Mouse (Mus musculus) liver, embryonic 11.5 days (tissue): ENCODE data around the gene Sh3rf1. TPM values are rescaled to one million over a fixed set of nuclear protein-coding genes. Genes with fewer than 3 reads are reported as not detected.

Experiments used
- ATAC-seq: fragments of 200-750 bp; cut with Nextera tagmentation; replicated peaks from 2 replicates; pipeline ENCODE4 v1.8.0; 2017; ENCODE audit warnings: moderate number of reproducible peaks, mild to moderate bottlenecking, moderate TSS enrichment, moderate library complexity; ENCODE audit not compliant: low FRiP score
- DNase-seq: peaks from one replicate; pipeline ENCODE4 v3.0.0-alpha.2; 2017; ENCODE audit warnings: low spot score
- H3K27ac ChIP-seq: fragments of 300-500 bp; sonication (generic); 2 replicates; pipeline ENCODE4 v1.5.1; 2014; ENCODE audit warnings: mild to moderate bottlenecking, low read depth, low read length, control low read depth
- H3K27me3 ChIP-seq: fragments of 300-500 bp; sonication (generic); replicated peaks from 2 replicates; pipeline ENCODE4 v1.6.1; 2014; ENCODE audit warnings: low read length, mixed read lengths; ENCODE audit not compliant: control insufficient read depth, insufficient read depth
- H3K36me3 ChIP-seq: fragments of 300-500 bp; sonication (generic); 2 replicates; pipeline ENCODE4 v1.6.1; 2014; ENCODE audit warnings: mild to moderate bottlenecking, low read length, moderate library complexity, mixed read lengths; ENCODE audit not compliant: control insufficient read depth, insufficient read depth
- H3K4me1 ChIP-seq: fragments of 300-500 bp; sonication (generic); replicated peaks from 2 replicates; pipeline ENCODE4 v1.6.1; 2014; ENCODE audit warnings: low read length, mixed read lengths; ENCODE audit not compliant: control insufficient read depth, insufficient read depth
- H3K4me2 ChIP-seq: fragments of 300-500 bp; sonication (generic); 2 replicates; pipeline ENCODE4 v1.6.1; 2014; ENCODE audit warnings: mild to moderate bottlenecking, control low read depth, moderate library complexity
- H3K4me3 ChIP-seq: fragments of 300-500 bp; sonication (generic); 2 replicates; pipeline ENCODE4 v1.5.1; 2014; ENCODE audit warnings: low read depth, low read length, control low read depth
- H3K9ac ChIP-seq: fragments of 300-500 bp; sonication (generic); 2 replicates; pipeline ENCODE4 v1.6.1; 2014; ENCODE audit warnings: low read depth, low read length, control low read depth
- H3K9me3 ChIP-seq: fragments of 300-500 bp; sonication (generic); 2 replicates; pipeline ENCODE4 v1.6.1; 2016; ENCODE audit warnings: low read length, inconsistent platforms, mixed read lengths; ENCODE audit not compliant: control insufficient read depth
- WGBS: fragments of 180-500 bp; shearing (Covaris S2); extraction: QIAGEN DNeasy Blood & Tissue Kit; methylation state at CpG from one replicate; pipeline ENCODE4 v1.1.7; 2014; 5-methylcytosine and 5-hydroxymethylcytosine counted together
- polyA plus RNA-seq: library from polyadenylated mRNA; unstranded; fragments of >200 nt; fragmentation: Nextera tagmentation; extraction: Ambion mirVana; gene quantifications from 2 replicates; pipeline ENCODE4 v1.2.1, GENCODE M21; 2014

Gene Sh3rf1
- polyA plus RNA-seq, 1 experiment from 2014 or later: 6.7 TPM

- DNase-seq: no peak
- Histone ChIP-seq H3K9ac (no peak overlapping the region), H3K4me3 (no peak overlapping the region), H3K27me3 (no peaks in the 10 kb centered on the region), H3K9me3 (no peaks in the 10 kb centered on the region), H3K4me2 (no peak overlapping the region), H3K4me1 (no peaks in the 10 kb centered on the region), H3K36me3 (no peaks in the 10 kb centered on the region), H3K27ac (no peak overlapping the region)
- no peak for ATAC-seq
- WGBS: 68% methylated on average over 3 of the region's 3 CpGs
Observed at GRCm38 (mm10) chr8:61217017-61217416, 6.7 kb upstream of the Sh3rf1 start.

- H3K4me2 ChIP-seq: no peak overlapping the region
- no peak overlapping the region for H3K9ac ChIP-seq
- DNase-seq (no peak), ATAC-seq (no peak)
- no peak overlapping the region for H3K27ac ChIP-seq
- 0 out of 2 replicates have a peak, but pooled peaks cover 3% of the 10 kb centered on the region for H3K27me3 ChIP-seq
- no peak overlapping the region for H3K4me3 ChIP-seq
- no peaks in the 10 kb centered on the region for H3K4me1 ChIP-seq
- H3K36me3 ChIP-seq: no peaks in the 10 kb centered on the region
- H3K9me3 ChIP-seq: no peaks in the 10 kb centered on the region
- 70% methylated on average over 8 of the region's 8 CpGs for WGBS
Observed at GRCm38 (mm10) chr8:61217426-61217825, 6.2 kb upstream of the Sh3rf1 start.

GRCm38 (mm10) chr8:61218439-61218838, 5.2 kb upstream of the Sh3rf1 start:
- DNase-seq: no peak
- Histone ChIP-seq H3K4me3 (no peak overlapping the region), H3K27ac (no peak overlapping the region), H3K9ac (no peak overlapping the region), H3K9me3 (no peaks in the 10 kb centered on the region), H3K27me3 (0 out of 2 replicates have a peak, but pooled peaks cover 3% of the 10 kb centered on the region), H3K4me1 (peaks cover 4% of the 10 kb centered on the region; the same call in 1 of the 2 replicates), H3K4me2 (no peak overlapping the region), H3K36me3 (no peaks in the 10 kb centered on the region)
- no peak for ATAC-seq
- WGBS: 90% methylated on average over 2 of the region's 2 CpGs

GRCm38 (mm10) chr8:61223283-61223682, 389 bp upstream of the Sh3rf1 start:
- Histone ChIP-seq H3K9me3 (no peaks in the 10 kb centered on the region), H3K27ac (peak overlapping the region; percentile 59; the same call in 1 of the 2 replicates), H3K9ac (peak overlapping the region; percentile 72), H3K36me3 (no peaks in the 10 kb centered on the region), H3K4me3 (peak overlapping the region; percentile 78), H3K4me2 (peak overlapping the region; percentile 71), H3K27me3 (0 out of 2 replicates have a peak, but pooled peaks cover 3% of the 10 kb centered on the region), H3K4me1 (peaks cover 8% of the 10 kb centered on the region; the same call in 1 of the 2 replicates)
- 17% methylated on average over 5 of the region's 5 CpGs for WGBS
- no peak for DNase-seq
- no peak for ATAC-seq

- peak overlapping the region; percentile 72 for H3K9ac ChIP-seq
- under 1% methylated on average over 41 of the region's 41 CpGs for WGBS
- H3K27me3 ChIP-seq: 0 out of 2 replicates have a peak, but pooled peaks cover 3% of the 10 kb centered on the region
- H3K27ac ChIP-seq: peak overlapping the region; percentile 59; the same call in 1 of the 2 replicates
- H3K9me3 ChIP-seq: no peaks in the 10 kb centered on the region
- H3K4me3 ChIP-seq: peak overlapping the region; percentile 78
- DNase-seq: peak; percentile 74
- H3K4me2 ChIP-seq: peak overlapping the region; percentile 71
- no peaks in the 10 kb centered on the region for H3K36me3 ChIP-seq
- peak; percentile 72 for ATAC-seq
- peaks cover 10% of the 10 kb centered on the region; the same call in 1 of the 2 replicates for H3K4me1 ChIP-seq
Observed at GRCm38 (mm10) chr8:61224380-61225092, 864 bp downstream of the Sh3rf1 start.

- H3K9me3 ChIP-seq: no peaks in the 10 kb centered on the region
- H3K27me3 ChIP-seq: 0 out of 2 replicates have a peak, but pooled peaks cover 3% of the 10 kb centered on the region
- H3K27ac ChIP-seq: no peak overlapping the region
- ATAC-seq (no peak), DNase-seq (no peak)
- 68% methylated on average over 20 of the region's 20 CpGs for WGBS
- peaks cover 15% of the 10 kb centered on the region; the same call in 1 of the 2 replicates for H3K4me1 ChIP-seq
- no peak overlapping the region for H3K9ac ChIP-seq
- peak overlapping the region; percentile 71 for H3K4me2 ChIP-seq
- H3K4me3 ChIP-seq: peak overlapping the region; percentile 78
- H3K36me3 ChIP-seq: no peaks in the 10 kb centered on the region
Observed at GRCm38 (mm10) chr8:61225581-61226395, 2.1 kb downstream of the Sh3rf1 start.

GRCm38 (mm10) chr8:61226632-61227031, 3.0 kb downstream of the Sh3rf1 start:
- Histone ChIP-seq H3K4me1 (peaks cover 15% of the 10 kb centered on the region; the same call in 1 of the 2 replicates), H3K9me3 (no peaks in the 10 kb centered on the region), H3K27me3 (0 out of 2 replicates have a peak, but pooled peaks cover 3% of the 10 kb centered on the region), H3K36me3 (no peaks in the 10 kb centered on the region), H3K4me3 (no peak overlapping the region; the same call in 1 of the 2 replicates), H3K27ac (no peak overlapping the region), H3K9ac (no peak overlapping the region), H3K4me2 (peak overlapping the region; percentile 71; the same call in 1 of the 2 replicates)
- DNase-seq (no peak), ATAC-seq (no peak)
- WGBS: 85% methylated on average over 5 of the region's 5 CpGs

- H3K27me3 ChIP-seq: no peaks in the 10 kb centered on the region
- H3K4me1 ChIP-seq: peaks cover 11% of the 10 kb centered on the region; the same call in 1 of the 2 replicates
- H3K36me3 ChIP-seq: no peaks in the 10 kb centered on the region
- H3K4me3 ChIP-seq: no peak overlapping the region
- no peak overlapping the region for H3K27ac ChIP-seq
- DNase-seq (no peak), ATAC-seq (no peak)
- H3K9ac ChIP-seq: no peak overlapping the region
- 77% methylated on average over 8 of the region's 8 CpGs for WGBS
- H3K9me3 ChIP-seq: no peaks in the 10 kb centered on the region
- no peak overlapping the region for H3K4me2 ChIP-seq
Observed at GRCm38 (mm10) chr8:61228678-61229077, 5.0 kb downstream of the Sh3rf1 start.
